Mouse (Mus musculus) spleen, postnatal 14 days (tissue): ENCODE results near the gene Notch1.
A peak's percentile ranks its signal among the peaks of the same experiment; 100 is the strongest.

Experiments
- DNase-seq, 2 experiments: peaks; one replicate each; pipeline ENCODE4 v3.0.0; 2021 to 2022; ENCODE audit warnings: low spot score in 2 of 2

The Notch1 gene

GRCm38 (mm10) chr2:26531829-26532228 lies 15.4 kb upstream of the Notch1 start:
- no peak for DNase-seq

- DNase-seq = no peak
Observed at GRCm38 (mm10) chr2:26529881-26530280, 13.4 kb upstream of the Notch1 start.

GRCm38 (mm10) chr2:26529221-26529805 lies 12.8 kb upstream of the Notch1 start:
- no peak for DNase-seq

- DNase-seq = no peak
Observed at GRCm38 (mm10) chr2:26526443-26527257, 10.2 kb upstream of the Notch1 start.

- DNase-seq = no peak
Observed at GRCm38 (mm10) chr2:26525355-26526018, 9.0 kb upstream of the Notch1 start.

- no peak for DNase-seq
Observed at GRCm38 (mm10) chr2:26522327-26522726, 5.9 kb upstream of the Notch1 start.

GRCm38 (mm10) chr2:26519753-26520152 lies 3.3 kb upstream of the Notch1 start:
- no peak for DNase-seq

- DNase-seq = no peak
Observed at GRCm38 (mm10) chr2:26516987-26517386, 524 bp upstream of the Notch1 start.

GRCm38 (mm10) chr2:26515335-26515734 lies 1.1 kb downstream of the Notch1 start:
- DNase-seq = no peak

GRCm38 (mm10) chr2:26513105-26513745 lies 3.2 kb downstream of the Notch1 start:
- DNase-seq = no peak

GRCm38 (mm10) chr2:26508661-26509060 lies 7.8 kb downstream of the Notch1 start:
- DNase-seq = no peak

DNA sequence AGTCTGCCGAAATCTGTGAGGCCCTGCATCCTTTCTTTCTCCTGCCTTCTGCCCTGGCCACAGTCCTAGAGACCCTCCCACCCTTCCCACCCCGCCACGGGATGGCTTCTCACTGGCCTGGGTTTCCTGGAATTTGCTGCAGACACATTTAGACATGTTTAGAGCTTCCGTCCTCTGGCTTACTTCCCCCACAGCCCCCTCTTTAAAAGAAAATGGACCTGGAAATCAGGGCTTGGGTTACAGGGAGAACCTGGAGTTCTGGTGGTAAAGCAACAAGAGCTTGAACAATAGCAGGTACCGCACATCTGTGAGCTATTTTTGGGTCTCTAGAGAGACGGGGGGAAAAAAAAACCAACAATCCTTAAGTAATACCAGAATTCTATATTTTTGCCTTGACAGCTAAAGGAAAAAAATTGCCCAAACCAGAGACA lies 8.5 kb downstream of the Notch1 start:
- DNase-seq = no peak

- DNase-seq = no peak
Observed at GRCm38 (mm10) chr2:26507481-26507886, 9.0 kb downstream of the Notch1 start.

GRCm38 (mm10) chr2:26506746-26507280 lies 9.7 kb downstream of the Notch1 start:
- DNase-seq = no peak

GRCm38 (mm10) chr2:26504772-26505480 lies 11.5 kb downstream of the Notch1 start:
- DNase-seq = no peak

DNA sequence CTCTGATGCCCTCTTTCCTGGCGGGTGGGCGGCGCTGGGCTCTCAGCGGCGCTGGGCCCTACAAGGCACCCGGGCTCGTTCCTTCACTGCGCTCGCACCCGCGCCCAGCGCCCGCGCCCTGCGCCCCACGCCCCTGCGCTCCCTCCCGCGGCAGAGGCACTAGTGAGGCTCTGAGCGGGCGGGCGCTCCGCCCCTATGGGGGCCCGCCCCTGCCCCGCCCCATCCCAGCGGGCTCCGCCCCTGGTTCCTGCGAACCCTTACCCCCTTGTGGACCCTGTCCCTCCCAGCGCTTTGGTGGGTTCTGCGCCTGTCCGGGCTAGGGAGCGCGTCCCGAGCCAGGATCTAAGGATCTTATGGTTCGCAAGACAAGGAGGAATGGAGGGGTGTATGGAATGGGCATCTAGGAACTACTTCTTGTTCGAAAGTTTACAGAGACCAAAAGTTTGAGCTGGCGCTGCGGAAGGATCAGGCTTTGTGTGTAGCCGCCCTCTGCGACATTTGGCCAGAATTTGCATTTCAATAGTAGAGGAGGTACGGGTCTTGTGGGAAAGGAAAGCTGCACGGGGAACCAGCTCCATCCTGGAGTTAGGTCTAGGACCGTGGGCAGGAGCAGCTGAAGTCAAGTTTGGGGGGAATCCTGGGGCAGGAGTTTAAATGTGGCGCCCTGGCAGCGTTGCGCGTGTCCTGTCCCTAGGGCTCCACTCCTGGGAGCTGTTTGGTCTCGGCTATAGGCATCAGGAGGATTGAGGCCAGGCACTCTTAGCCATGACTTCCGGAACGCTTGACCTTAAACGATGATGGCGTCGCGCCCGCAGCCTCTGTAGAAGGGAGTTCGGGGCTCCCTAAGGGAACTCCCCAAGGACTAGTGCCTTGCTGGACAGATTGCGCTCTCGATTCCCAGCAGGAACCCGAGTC lies 12.5 kb downstream of the Notch1 start:
- DNase-seq = peak; percentile 62 to 66

GRCm38 (mm10) chr2:26502863-26503631 lies 13.4 kb downstream of the Notch1 start:
- no peak for DNase-seq

GRCm38 (mm10) chr2:26502299-26502862 lies 14.1 kb downstream of the Notch1 start:
- DNase-seq = no peak

GRCm38 (mm10) chr2:26501651-26502141 lies 14.8 kb downstream of the Notch1 start:
- no peak for DNase-seq
